Mouse (Mus musculus): ENCODE data around the gene Wscd2.

Gene Wscd2

DNA sequence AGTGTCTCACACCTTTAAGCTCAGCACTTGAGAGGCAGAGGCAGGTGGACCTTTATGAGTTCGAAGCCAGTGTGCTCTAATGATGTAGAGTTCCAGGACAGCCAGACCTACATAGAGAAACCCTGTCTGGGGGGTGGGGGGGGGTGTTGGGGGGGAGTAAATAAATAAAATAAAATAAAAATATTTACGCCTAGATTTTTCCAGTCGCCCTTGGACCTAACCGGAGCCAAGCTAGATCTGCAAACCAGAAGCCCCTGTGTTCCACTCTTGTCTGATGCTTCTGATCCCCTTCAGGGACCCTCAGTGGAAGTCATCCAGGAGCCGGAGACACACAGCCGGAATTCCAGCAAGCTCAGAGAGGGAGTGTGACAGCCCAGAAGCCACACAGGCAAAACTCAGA lies at the start of gene Wscd2:
TSS of gene Wscd2 (plus strand) at position 301 of the 400 bp plus-strand sequence.
- no peak for ATAC-seq (ENCODE audit: insufficient number of reproducible peaks, low FRiP score, low TSS enrichment)

DNA sequence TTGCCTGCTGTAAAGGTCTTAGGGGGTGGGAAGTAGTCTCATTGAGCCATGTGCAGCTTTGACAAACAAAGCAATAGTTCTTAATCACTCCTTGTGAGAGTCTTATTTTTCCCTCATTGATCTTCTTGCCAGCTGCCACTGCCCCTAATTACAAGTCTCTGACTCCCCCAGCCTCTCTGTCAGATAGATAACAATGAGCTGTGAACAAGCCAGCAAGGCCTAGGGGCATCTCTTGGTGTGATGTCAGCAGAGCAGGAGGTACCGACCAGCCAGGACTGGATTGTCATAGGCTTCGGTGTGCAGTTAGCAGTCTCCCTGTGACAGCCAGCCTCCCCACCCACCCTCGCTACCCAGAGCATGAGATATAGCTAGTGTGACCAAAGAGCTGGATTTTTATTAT lies 48.0 kb upstream of the Wscd2 start:
- ATAC-seq (ENCODE audit: insufficient number of reproducible peaks, low FRiP score, low TSS enrichment) = no peak

DNA sequence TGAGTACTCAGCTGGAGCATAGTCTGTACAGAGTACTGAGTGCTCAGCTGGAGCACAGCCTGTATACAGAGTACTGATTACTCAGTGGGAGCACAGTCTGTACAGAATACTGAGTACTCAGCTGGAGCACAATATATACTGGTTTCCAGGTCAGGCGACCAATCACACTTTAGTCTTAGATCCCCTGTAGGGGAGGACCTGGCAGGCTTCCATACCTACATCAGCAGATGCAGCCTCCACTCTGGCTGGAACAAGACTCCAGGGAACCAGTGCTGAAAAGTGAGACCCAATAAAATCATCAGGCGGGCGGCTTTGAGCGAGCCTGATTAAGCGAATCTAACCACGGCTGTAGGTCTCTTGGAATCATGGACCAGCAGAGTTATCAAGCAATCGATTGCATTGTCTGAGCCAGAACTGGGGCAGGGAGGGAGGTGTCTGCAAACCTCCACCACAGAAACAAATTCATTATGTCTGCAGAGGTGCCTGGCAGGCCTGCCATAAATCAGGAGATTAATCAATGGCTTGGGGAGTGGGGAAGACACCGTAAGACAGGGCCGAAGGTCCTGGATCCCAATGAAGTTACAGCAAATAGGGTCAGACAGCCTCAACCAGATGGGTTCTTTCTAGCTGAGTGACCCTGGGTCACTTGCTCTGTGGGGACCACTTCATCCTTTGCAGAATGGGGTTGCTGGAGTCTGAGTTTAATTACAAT lies 42.0 kb upstream of the Wscd2 start:
- no peak for ATAC-seq (ENCODE audit: insufficient number of reproducible peaks, low FRiP score, low TSS enrichment)

DNA sequence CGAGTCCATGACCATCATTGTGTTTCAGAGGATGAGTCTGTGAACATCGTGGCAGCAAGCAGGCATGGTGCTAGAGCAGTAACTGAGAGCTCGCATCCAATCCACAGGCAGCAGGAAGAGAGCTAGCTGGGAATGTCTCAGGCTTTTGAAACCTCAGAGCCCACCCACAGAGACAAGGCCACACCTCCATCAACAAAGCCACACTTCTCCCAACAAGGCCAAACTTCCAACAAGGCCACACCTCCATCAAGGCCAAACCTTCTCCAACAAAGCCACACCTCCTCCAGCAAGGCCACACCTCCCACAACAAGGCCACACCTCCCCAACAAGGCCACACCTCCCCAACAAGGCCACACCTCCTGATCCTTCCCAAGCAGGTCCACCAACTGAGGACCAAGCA lies 40.8 kb upstream of the Wscd2 start:
- ATAC-seq (ENCODE audit: insufficient number of reproducible peaks, low FRiP score, low TSS enrichment) = no peak

DNA sequence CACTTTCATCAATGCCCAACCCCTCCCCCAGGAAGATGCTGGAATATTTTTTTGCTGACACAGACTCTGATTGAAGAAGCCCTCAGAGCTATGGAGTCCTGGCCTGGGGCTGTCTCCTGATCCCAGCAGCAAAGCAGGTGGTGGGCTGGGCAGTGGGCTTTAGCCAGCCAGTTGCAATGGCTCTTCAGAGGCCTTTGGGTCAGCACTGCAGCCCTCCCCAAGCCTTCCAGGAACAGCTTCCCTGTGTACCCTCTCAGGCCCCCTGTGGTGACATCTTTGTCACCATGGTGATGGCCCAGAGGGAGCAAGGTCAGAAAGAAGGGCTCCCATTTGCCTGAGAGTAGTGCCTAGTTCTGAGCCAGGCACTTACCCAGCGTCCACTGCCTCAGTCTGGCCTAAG lies 37.4 kb upstream of the Wscd2 start:
- no peak for ATAC-seq (ENCODE audit: insufficient number of reproducible peaks, low FRiP score, low TSS enrichment)

DNA sequence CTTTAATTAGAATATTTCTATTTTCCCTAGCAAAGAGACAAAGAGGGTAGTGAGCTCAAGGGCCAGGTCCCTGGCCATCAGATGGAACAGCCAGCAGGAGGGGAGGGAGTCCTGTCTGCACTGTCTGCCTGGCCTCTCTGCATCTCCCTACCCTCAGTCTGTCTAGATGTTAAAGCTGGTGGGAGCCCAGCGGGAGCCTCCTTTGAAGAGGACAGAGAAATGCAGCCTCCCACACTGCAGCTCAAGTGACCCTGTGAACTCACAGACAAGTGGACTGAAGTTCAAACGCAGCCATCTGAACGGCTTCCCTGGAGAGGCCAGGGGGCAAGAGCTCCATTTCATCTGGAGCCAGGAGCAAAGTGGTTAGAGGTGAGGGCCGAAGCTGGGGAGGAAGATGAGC lies 36.8 kb upstream of the Wscd2 start:
- no peak for ATAC-seq (ENCODE audit: insufficient number of reproducible peaks, low FRiP score, low TSS enrichment)

DNA sequence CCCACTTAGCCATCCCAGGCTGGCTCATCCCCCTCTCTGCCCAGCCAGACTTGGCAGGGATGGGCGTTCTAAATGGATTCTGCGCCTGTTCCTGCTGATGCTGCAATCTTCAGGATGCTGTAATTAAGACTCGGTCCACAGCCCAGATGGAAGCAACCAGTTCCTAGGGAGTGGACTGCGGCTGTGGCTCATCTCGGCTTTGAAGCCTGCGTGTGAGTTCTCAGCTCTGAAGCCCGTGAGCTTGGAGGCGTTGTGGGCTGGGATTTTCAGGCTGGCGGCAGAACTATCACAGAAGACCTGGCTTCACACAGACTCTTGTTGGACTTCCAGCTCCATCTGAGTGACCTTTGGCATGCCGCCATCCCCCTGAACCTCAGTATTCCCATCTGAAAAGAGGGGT lies 34.1 kb upstream of the Wscd2 start:
- ATAC-seq (ENCODE audit: insufficient number of reproducible peaks, low FRiP score, low TSS enrichment) = 0 out of 2 replicates have a peak, but pooled peaks have one; percentile 36

DNA sequence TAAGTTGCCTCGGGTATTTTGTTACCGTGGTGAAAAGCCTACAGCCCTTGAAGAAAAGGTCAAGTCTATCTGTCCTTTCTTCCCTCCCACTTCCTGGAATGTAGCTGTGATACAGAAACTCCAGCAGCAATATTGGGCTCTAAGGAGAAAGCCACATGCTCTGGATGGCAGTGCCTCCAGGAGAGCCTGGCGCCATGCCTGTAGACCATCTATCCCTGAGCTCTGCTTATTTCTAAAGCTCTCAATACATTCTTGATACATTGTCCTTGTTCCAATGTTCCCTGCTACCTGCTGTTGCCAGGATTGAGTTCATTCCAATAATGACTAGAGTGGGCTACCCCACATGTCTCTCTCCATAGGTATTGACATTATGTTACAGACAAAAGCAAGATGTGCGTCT lies 33.4 kb upstream of the Wscd2 start:
- no peak for ATAC-seq (ENCODE audit: insufficient number of reproducible peaks, low FRiP score, low TSS enrichment)

DNA sequence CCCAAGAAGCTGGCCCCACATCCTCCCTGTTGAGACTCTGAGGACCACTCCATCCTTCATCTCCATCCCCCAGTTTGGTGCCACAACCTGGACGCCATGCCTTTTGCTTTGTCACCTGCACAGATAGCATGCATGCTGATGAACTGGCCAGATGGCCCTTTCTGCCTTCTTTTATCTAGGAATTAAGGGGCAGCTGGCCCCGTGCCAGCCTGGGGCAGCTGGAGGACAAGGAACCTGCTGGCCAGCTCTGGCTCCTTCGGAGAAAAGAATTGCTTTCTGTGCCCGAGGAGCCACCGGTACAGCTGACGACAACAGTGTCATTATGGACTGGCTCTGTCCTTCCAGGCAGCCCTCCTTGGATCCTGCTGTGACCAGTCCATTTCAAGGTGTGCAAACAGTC lies 32.9 kb upstream of the Wscd2 start:
- no peak for ATAC-seq (ENCODE audit: insufficient number of reproducible peaks, low FRiP score, low TSS enrichment)

DNA sequence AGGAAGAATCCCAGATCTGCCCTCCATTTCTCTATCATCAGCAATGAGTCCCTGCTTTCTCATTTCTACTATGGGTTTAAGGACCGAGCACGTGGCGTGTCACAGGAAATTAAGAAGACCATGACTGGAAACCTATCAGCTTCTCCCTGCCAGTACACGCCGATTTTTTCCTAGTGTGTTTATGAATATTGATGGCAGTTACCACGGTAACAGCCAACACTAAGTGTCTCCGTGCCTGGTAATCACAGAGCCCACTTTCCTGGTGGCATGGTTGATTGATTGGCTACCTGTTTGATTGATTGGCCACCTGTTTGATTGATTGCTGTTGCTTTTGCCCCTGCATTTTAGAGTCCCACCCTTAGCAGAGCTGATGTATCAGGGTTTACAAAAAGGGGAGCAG lies 30.2 kb upstream of the Wscd2 start:
- no peak for ATAC-seq (ENCODE audit: insufficient number of reproducible peaks, low FRiP score, low TSS enrichment)

DNA sequence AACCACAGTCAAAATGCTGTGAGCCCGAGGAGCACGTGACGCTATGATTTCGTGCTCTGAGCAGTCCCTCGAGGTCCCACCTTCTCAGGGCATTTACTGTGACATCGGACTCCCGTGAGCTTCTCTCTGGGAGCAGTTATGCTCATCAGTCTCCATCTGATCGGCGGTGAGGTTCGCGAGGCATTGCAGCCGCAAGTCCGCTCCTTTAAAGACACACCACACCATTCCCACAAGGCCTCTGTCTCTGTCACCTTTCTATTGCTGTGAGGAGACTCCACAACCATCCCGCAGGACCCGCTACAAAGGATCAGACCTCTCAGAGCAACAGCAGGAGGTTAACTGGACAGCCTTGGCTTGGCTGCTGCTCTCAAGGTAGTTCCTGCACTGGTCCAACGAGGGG lies 28.6 kb upstream of the Wscd2 start:
- ATAC-seq (ENCODE audit: insufficient number of reproducible peaks, low FRiP score, low TSS enrichment) = no peak

DNA sequence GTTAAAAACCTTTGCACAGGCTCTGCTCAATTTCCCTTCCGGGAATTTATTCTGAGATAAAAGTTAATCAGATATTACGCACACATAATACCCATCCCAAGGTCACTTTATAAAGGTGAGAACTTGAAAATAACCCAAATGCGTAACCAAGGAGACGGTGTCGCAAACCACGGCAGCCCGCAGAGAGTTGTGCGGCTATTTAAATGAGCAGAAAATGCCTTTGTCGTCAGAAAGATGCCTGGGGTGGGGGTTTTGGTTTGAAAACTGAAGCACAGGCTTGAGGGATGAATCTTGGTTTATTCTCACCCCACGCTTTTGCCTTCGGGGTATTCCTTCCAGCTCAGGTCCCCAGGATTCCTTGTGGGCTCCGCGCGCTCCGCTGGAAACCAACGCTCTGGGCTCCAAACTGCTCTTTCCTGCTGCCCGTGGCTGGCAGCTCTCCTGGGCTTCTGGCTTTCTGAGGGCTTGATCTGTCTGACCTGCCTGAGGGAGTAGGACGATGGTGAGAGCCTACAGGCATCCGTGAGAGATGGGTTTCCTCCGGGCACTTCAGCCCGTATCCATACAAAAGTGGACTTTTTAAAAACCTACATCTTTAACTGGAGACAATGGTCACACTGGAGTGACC lies 28.0 kb upstream of the Wscd2 start:
- 0 out of 2 replicates have a peak, but pooled peaks have one; percentile 18 for ATAC-seq (ENCODE audit: insufficient number of reproducible peaks, low FRiP score, low TSS enrichment)

DNA sequence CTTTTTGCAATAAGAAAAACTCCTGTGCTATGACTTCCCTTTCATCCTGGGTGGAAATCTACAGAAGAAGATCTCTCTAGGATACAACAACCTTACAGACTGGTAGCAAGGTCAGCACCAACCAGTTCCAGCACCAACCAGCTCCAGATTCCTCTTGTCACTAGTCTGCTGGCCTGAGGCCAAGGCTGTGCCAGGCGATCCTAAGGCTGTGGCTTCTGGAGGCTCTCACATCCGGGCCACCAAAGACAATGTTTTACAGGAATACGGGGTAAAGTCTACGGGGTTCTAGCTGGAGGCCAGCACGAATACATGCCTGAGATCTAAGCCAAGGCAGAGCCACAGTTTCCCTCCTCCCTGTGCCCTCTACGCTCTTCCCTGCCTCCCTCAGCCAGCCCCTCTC lies 25.4 kb upstream of the Wscd2 start:
- ATAC-seq (ENCODE audit: insufficient number of reproducible peaks, low FRiP score, low TSS enrichment) = no peak

DNA sequence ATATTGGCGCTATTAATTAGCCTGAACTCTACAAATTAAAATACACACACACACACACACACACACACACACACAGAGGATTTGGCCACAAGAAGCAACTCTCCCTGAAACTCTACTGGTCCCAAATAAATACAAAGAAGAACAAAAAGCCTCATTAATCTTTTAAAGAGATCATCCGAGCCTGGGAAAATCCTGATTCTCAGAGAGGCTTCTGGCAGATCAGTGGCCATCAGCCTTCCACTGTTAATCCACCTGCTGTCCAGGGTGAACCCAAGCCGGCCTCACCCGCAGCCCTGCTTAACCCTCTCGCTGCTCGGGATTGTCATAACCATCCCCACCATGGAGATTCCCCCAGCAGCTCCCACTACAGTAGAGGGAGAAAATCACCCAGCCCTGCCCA lies 23.6 kb upstream of the Wscd2 start:
- no peak for ATAC-seq (ENCODE audit: insufficient number of reproducible peaks, low FRiP score, low TSS enrichment)

DNA sequence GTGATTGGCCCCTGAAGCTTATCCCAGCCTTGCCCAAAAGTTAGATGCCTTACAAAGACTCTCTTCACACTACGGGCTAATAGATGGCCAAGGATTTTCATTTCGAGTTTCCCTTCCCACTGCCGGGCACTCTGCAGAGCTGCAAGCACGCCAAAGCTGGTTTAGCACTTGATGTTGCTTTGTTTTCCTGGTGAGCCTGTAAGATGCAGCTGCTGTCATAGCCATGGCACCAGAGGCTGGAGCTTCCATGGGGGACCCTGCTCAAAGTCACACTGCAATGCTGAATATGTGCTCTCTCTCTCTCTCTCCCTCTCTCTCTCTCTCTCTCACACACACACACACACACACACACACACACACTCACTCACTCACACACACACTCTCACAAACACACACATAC lies 23.1 kb upstream of the Wscd2 start:
- ATAC-seq (ENCODE audit: insufficient number of reproducible peaks, low FRiP score, low TSS enrichment) = no peak

DNA sequence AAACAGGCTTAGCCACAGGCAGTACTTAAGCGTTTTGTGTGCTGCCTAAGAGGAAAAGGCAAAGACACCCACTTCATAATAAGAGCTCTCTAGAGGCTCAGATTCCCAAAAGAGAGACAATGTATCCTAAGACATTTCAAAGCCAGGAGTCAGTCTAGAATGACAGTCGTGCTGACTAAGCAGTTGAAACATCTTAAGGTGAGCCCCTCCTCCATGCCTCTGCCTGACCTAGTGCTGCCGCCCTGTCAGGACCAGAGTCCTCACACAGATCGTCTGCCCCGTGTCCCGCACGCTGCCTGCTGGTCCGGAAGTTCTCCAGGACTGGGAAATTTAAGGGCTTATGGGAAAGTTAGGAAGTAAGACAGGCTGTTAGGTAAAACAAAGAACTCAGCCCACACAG lies 22.4 kb upstream of the Wscd2 start:
- ATAC-seq (ENCODE audit: insufficient number of reproducible peaks, low FRiP score, low TSS enrichment) = no peak

DNA sequence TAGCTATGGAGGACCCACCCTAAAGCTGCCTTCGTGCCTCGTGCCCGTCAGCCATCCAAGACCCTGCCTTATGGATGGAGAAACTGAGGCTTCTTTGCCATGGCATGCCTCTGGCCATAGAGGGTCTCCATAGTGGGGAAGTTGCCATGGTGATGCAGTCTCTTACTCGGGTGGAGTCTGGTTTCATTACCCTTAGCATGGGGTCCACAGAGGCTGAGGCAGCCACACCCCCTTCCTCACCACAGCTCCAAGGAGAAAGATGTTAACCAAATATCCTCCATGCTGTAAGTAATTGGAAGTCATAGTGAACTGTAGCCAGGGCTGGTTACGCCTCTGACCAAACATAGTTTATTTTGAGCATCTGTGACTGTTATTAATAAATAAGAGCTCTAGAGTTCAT lies 21.5 kb upstream of the Wscd2 start:
- no peak for ATAC-seq (ENCODE audit: insufficient number of reproducible peaks, low FRiP score, low TSS enrichment)

DNA sequence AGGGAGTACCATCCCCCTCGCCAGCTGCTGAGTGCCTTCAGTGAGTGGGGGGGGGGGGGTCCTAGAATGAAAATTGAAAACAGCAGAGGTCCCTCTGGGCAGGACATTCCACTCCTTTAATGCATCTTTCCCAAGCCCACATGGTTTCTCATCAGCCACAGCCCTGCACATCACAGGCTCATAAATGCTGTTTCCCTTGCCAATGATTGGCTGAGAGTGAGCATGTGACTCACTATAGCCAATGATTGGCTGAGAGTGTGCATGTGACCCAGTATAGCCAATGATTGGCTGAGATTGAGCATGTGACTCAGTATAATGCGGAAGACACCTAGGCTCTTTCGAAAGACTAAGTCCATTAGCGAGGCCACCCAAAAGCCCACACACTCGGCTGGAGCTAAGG lies 20.9 kb upstream of the Wscd2 start:
- ATAC-seq (ENCODE audit: insufficient number of reproducible peaks, low FRiP score, low TSS enrichment) = no peak

DNA sequence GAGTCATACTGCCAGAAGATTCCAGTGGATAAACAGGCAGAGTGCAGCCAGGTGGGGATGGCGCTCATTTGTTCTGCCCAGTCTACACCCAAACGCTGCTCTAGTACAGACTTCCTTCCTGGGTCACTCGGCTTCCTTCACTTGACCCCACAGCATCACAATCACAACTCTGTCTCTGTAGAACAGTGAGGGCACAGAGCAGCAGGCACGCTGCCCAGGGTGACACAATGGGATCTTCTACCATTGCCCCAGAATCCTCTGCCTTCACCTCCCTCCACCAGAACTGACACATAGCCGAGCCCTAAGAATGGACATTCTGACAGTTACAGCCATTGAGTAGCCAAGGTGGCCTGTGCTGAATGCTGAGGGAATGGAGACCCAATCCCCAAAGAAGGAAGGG lies 20.3 kb upstream of the Wscd2 start:
- no peak for ATAC-seq (ENCODE audit: insufficient number of reproducible peaks, low FRiP score, low TSS enrichment)

DNA sequence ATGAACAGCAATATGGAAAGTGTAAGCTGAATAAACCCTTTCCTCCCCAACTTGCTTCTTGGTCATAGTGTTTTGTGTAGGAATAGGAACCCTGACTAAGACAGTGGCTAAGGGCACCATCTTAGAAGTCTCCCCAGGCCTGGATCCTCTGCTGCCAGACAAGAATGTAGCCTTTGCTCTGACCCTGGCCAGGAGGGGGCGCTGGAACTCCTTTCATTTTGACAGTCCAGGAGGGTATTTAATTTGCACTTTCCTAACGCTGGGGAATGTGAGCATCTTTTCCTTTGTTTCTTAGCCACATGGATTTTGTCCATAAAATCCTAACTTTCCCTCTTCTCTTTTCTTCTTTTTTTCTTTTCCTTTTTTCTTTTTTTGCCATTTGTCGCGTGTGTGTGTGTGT lies 18.7 kb upstream of the Wscd2 start:
- ATAC-seq (ENCODE audit: insufficient number of reproducible peaks, low FRiP score, low TSS enrichment) = no peak; the same call in 1 of the 2 replicates

DNA sequence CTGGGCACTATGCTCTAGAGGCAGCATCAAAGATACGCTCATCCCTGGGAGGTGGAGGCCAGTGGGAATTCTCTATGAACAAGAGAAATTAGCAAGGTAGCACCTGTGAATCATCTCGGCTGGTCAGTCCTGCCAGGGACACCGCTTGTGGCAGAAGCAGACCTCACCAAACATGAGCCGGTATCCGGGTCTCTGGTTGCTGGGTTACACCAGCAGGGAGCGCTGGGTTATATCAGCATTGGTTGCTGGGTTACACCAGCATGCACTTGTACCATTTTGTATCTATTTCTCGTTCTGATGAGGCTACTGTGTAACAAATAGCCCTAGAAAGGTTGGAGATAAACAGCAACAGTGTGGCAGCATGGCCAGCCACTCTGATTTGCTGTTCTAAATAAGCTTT lies 17.8 kb upstream of the Wscd2 start:
- ATAC-seq (ENCODE audit: insufficient number of reproducible peaks, low FRiP score, low TSS enrichment) = no peak

DNA sequence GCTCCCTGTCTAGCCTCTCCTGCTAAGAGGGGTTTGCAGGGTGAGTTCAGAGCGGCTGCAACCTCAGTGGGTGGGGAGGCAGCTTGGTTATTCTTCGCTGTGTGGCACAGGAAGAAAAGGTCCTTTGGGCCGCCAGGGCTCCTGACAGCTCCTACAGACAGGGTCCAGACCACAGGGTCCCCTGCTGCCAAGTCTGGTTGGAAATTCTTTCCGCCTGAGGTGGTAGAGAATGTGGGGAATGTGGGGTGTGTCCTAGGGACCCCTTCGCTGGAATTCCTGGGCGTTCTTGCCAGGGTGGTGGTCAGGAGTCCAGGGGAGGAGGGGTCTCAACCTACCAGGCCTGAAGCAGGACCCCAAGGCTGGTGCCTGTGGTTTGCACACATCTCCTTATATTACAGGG lies 13.3 kb upstream of the Wscd2 start:
- no peak for ATAC-seq (ENCODE audit: insufficient number of reproducible peaks, low FRiP score, low TSS enrichment)

Data from cerebellum, adult (tissue).